Mouse (Mus musculus) hindbrain, embryonic 16.5 days (tissue): ENCODE data around the gene Ptpn14. TPM values are rescaled to one million over a fixed set of nuclear protein-coding genes. Genes with fewer than 3 reads are reported as not detected.

ENCODE experiments used
- ATAC-seq: fragments of 200-750 bp; cut with Nextera tagmentation; 2 replicates; pipeline ENCODE4 v1.8.0; 2017; ENCODE audit warnings: moderate TSS enrichment, moderate library complexity
- H3K27ac ChIP-seq: fragments of 300-500 bp; sonication (generic); 2 replicates; pipeline ENCODE4 v1.5.1; 2014; ENCODE audit warnings: low read depth, mild to moderate bottlenecking, control low read depth, low read length, moderate library complexity
- H3K27me3 ChIP-seq: fragments of 300-500 bp; sonication (generic); replicated peaks from 2 replicates; pipeline ENCODE4 v1.6.1; 2014; ENCODE audit warnings: low read length; ENCODE audit not compliant: control insufficient read depth, insufficient read depth
- H3K36me3 ChIP-seq: fragments of 300-500 bp; sonication (generic); 2 replicates; pipeline ENCODE4 v1.6.1; 2014; ENCODE audit warnings: mild to moderate bottlenecking, low read length, moderate library complexity, mixed read lengths; ENCODE audit not compliant: control insufficient read depth, insufficient read depth
- H3K4me1 ChIP-seq: fragments of 300-500 bp; sonication (generic); 2 replicates; pipeline ENCODE4 v1.6.1; 2014; ENCODE audit warnings: low read depth, low read length; ENCODE audit not compliant: control insufficient read depth, insufficient read depth
- H3K4me2 ChIP-seq: fragments of 300-500 bp; sonication (generic); 2 replicates; pipeline ENCODE4 v1.6.1; 2014; ENCODE audit warnings: mild to moderate bottlenecking, low read length, control low read depth, moderate library complexity
- H3K4me3 ChIP-seq: fragments of 300-500 bp; sonication (generic); 2 replicates; pipeline ENCODE4 v1.5.1; 2014; ENCODE audit warnings: mild to moderate bottlenecking, low read length, control low read depth, moderate library complexity
- H3K9ac ChIP-seq: fragments of 300-500 bp; sonication (generic); 2 replicates; pipeline ENCODE4 v1.6.1; 2014; ENCODE audit warnings: low read depth, mild to moderate bottlenecking, control low read depth, low read length, moderate library complexity
- H3K9me3 ChIP-seq: fragments of 300-500 bp; sonication (generic); 2 replicates; pipeline ENCODE4 v1.6.1; 2014; ENCODE audit warnings: mild to moderate bottlenecking, low read length, moderate library complexity; ENCODE audit not compliant: control insufficient read depth
- WGBS: fragments of 180-500 bp; shearing (Covaris S2); extraction: QIAGEN DNeasy Blood & Tissue Kit; methylation state at CpG from one replicate; pipeline ENCODE4 v1.1.7; 2014; 5-methylcytosine and 5-hydroxymethylcytosine counted together
- polyA plus RNA-seq: library from polyadenylated mRNA; unstranded; fragments of >200 nt; fragmentation: Nextera tagmentation; extraction: Ambion mirVana; gene quantifications from 2 replicates; pipeline ENCODE4 v1.2.1, GENCODE M21; 2015

Gene Ptpn14
- polyA plus RNA-seq, 1 experiment from 2014 or later = 1.6 TPM

DNA sequence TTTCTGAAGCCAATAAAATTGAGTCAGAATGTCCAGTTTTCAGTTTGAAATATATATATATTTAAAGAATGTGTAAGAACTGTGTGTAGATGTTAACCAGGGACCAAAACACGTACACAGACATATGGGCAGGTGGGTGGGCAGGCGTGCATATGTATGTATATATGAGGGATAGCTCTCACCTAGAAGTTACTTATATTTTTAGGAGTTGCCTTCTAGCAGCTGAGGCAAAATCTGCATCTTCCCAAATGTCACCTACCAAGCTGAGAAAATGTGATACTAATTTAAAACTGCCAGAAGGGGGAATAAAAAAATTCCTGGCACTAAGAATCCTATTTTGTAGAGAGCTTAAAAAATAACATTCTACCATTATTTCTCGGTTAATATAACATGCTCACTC lies 191.7 kb downstream of the Ptpn14 start:
- no peak overlapping the region for H3K4me2 ChIP-seq
- WGBS = 91% methylated on average over 3 of the region's 3 CpGs
- ATAC-seq = no peak
- H3K36me3 ChIP-seq = no peaks in the 10 kb centered on the region
- no peaks in the 10 kb centered on the region for H3K27me3 ChIP-seq
- H3K27ac ChIP-seq = no peak overlapping the region
- peaks cover 15% of the 10 kb centered on the region for H3K4me1 ChIP-seq
- H3K4me3 ChIP-seq = no peak overlapping the region
- H3K9me3 ChIP-seq = no peaks in the 10 kb centered on the region
- H3K9ac ChIP-seq = no peak overlapping the region

DNA sequence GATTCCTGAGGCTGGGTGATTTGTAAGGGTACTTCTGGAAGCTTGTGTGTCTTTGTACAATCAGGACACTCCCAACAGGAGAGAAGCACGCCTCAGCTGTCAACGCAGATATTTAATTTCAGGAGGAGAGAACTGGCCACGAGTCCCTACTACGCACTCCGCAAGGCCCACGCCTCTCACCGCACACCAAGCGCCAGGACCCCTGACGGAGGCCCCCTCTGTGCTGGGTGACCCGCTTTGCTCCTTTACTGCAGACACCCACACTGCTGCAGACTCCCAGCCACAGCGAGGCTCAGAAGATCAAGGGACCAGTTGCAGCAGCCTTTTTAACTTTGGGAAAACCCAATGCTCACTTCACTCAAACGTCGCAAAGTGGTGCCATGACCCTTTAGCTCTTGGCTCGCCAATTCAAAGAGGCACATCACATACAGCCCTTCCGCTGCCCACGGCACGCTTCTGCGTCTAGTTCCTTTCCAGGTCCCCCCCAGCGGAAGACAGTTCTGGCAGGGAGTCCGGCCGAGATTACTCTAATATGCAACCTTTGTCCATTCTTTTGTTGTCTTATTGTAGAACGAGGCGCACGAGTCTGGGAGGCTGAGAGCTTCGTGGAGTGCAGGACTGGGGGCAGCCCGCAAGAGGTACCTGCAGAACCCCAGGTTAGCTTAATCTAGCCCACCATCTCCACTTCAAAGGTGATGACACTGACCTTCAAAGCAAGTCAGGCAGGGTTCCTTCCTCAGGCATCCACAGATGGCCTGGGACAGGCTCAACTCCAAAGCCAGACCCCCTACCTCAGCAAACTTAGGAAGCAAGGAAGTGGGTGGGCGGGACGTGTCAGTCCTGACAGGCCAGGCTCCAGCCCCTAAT lies 192.9 kb downstream of the Ptpn14 start:
- H3K4me1 ChIP-seq = peaks cover 15% of the 10 kb centered on the region
- ATAC-seq = no peak; the same call in 1 of the 2 replicates
- WGBS = 38% methylated on average over 28 of the region's 28 CpGs
- H3K9me3 ChIP-seq = no peaks in the 10 kb centered on the region
- no peaks in the 10 kb centered on the region for H3K36me3 ChIP-seq
- H3K27me3 ChIP-seq = no peaks in the 10 kb centered on the region
- no peak overlapping the region for H3K27ac ChIP-seq
- peak overlapping the region; percentile 84 for H3K4me3 ChIP-seq
- H3K9ac ChIP-seq = peak overlapping the region; percentile 86
- H3K4me2 ChIP-seq = peak overlapping the region; percentile 87

DNA sequence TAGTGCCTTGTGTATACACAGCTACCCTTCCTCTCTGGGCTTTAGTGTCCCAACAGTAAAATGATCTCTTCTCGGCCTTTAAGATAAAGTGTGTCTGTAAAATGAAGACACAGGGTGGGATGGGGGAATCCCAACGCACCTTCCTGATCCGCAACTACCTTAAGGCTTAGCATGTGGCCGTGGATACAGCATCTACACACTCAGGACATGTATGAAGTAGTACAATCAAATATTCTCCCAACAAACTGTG lies 193.4 kb downstream of the Ptpn14 start:
- Histone ChIP-seq H3K9ac (peak overlapping the region; percentile 86), H3K4me1 (peaks cover 15% of the 10 kb centered on the region), H3K9me3 (no peaks in the 10 kb centered on the region), H3K36me3 (no peaks in the 10 kb centered on the region), H3K4me3 (peak overlapping the region; percentile 84), H3K4me2 (peak overlapping the region; percentile 87), H3K27me3 (no peaks in the 10 kb centered on the region), H3K27ac (no peak overlapping the region; the same call in 1 of the 2 replicates)
- WGBS = 4% methylated on average over 4 of the region's 4 CpGs
- ATAC-seq = no peak; the same call in 1 of the 2 replicates

- peaks cover 15% of the 10 kb centered on the region for H3K4me1 ChIP-seq
- whole genome bisulfite sequencing = under 1% methylated on average over 63 of the region's 90 CpGs
- H3K9ac ChIP-seq = peak within 1 kb of the TSS; percentile 86
- no peaks in the 10 kb centered on the region for H3K36me3 ChIP-seq
- H3K9me3 ChIP-seq = no peaks in the 10 kb centered on the region
- H3K4me2 ChIP-seq = peak within 1 kb of the TSS; percentile 87
- peak within 1 kb of the TSS; percentile 62 for H3K27ac ChIP-seq
- H3K27me3 ChIP-seq = no peaks in the 10 kb centered on the region
- peak within 1 kb of the TSS; percentile 84 for H3K4me3 ChIP-seq
- peak; percentile 93 for ATAC-seq
Observed at GRCm38 (mm10) chr1:189921818-189922592, 193.9 kb downstream of the Ptpn14 start, which contains the start of gene Smyd2. Gene Smyd2 (minus strand): TSS chr1:189922363.

- Histone ChIP-seq H3K4me1 (peaks cover 15% of the 10 kb centered on the region), H3K4me2 (peak overlapping the region; percentile 87), H3K9ac (peak overlapping the region; percentile 86), H3K9me3 (no peaks in the 10 kb centered on the region), H3K27me3 (no peaks in the 10 kb centered on the region), H3K27ac (no peak overlapping the region), H3K36me3 (no peaks in the 10 kb centered on the region), H3K4me3 (peak overlapping the region; percentile 84)
- 20% methylated on average over 9 of the region's 9 CpGs for WGBS
- no peak for ATAC-seq
Observed at GRCm38 (mm10) chr1:189922721-189923120, 194.7 kb downstream of the Ptpn14 start.

GRCm38 (mm10) chr1:189923157-189923556 lies 195.1 kb downstream of the Ptpn14 start:
- 82% methylated on average over 4 of the region's 4 CpGs for WGBS
- H3K9ac ChIP-seq = no peak overlapping the region
- H3K4me2 ChIP-seq = no peak overlapping the region
- no peak overlapping the region for H3K27ac ChIP-seq
- H3K27me3 ChIP-seq = no peaks in the 10 kb centered on the region
- H3K4me3 ChIP-seq = no peak overlapping the region
- H3K4me1 ChIP-seq = peaks cover 15% of the 10 kb centered on the region
- H3K36me3 ChIP-seq = no peaks in the 10 kb centered on the region
- ATAC-seq = no peak
- H3K9me3 ChIP-seq = no peaks in the 10 kb centered on the region

DNA sequence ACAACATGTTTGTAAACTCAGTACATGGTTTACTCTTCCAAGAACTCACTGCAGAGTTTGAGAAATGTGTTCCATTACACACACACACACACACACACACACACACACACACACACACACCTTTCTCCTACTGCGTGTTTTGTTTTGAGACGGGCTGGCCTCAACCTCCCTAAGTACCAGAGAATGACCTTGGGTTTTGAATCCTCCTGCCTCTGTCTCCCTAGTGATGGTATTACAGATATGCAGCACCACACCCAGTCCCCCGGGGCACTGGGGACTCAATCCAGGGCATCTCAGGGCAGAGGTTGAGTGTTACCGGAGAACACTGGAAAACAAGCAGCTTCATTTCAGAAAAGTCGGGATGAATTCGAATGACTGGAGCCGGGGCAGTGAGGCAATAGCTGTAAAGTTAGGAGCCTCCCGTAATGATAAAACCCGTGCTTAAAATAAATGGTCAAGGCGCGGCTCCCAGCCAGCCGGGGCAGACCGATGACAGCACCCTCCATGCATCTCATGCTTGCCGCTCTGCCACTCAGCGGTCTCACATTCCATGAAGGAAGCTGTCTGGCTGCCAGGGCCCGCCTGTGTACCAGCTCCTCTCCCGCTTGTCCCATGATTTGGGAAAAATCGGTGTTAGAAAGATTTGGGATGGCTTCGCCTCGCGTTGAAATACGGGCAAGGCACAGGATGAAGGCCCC lies 196.0 kb downstream of the Ptpn14 start:
- Histone ChIP-seq H3K4me2 (no peak overlapping the region), H3K27me3 (no peaks in the 10 kb centered on the region), H3K9ac (no peak overlapping the region), H3K4me1 (peaks cover 15% of the 10 kb centered on the region), H3K27ac (no peak overlapping the region), H3K9me3 (no peaks in the 10 kb centered on the region), H3K36me3 (no peaks in the 10 kb centered on the region), H3K4me3 (no peak overlapping the region)
- WGBS = 80% methylated on average over 22 of the region's 22 CpGs
- ATAC-seq = no peak

DNA sequence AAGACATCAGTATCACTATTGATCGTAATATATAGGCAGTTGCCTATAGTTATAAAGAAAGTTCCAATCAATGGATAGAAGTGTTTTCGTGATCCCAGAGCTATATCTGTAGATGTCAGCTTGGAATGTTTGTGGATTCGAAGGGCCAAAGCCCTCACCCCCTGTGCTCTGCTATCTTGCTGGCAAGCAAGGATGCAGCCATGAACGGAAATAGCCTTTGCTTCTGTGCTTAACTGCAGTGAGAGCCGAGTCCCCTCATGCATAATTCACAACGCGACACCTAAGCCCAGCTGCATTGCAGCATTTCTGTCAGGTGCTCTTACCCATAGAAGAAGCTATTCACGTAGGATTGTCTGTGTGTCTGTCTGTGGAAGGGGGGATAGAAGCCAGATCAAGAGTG lies 198.2 kb downstream of the Ptpn14 start:
- Histone ChIP-seq H3K36me3 (no peaks in the 10 kb centered on the region), H3K27me3 (no peaks in the 10 kb centered on the region), H3K4me3 (no peak overlapping the region), H3K4me1 (peaks cover 6% of the 10 kb centered on the region), H3K4me2 (no peak overlapping the region), H3K27ac (no peak overlapping the region), H3K9me3 (no peaks in the 10 kb centered on the region), H3K9ac (no peak overlapping the region)
- ATAC-seq = no peak
- WGBS = 69% methylated on average over 8 of the region's 8 CpGs
